Mouse (Mus musculus): ENCODE results near the gene Gng12. TPM values are rescaled to one million over a fixed set of nuclear protein-coding genes. Genes with fewer than 3 reads are reported as not detected.

Gng12 gene
- total RNA-seq, 1 experiment = 14.3 TPM

GRCm38 (mm10) chr6:67021308-67021707 is 125.1 kb downstream of the Gng12 start:
- no peaks in the 10 kb centered on the region for H3K9me3 ChIP-seq (ENCODE audit: control insufficient read depth, insufficient read depth, low read depth, low read length)
- no peak overlapping the region for H3K9ac ChIP-seq (ENCODE audit: insufficient read depth, low read depth, low read length, poor library complexity, severe bottlenecking)
- no peaks in the 10 kb centered on the region for H3K36me3 ChIP-seq (ENCODE audit: control insufficient read depth, insufficient read depth, low read length, poor library complexity, severe bottlenecking)
- H3K4me3 ChIP-seq (ENCODE audit: insufficient read depth in 1 of 2, low read depth in 1 of 2, low read length in 2 of 2, poor library complexity in 1 of 2, severe bottlenecking in 1 of 2) = no peak overlapping the region
- in situ Hi-C loops (cut with MboI; ENCODE audit: low sequenced_read_pairs in 2 of 2, unreplicated experiment in 2 of 2) = no loop called here
- no peak for TF ChIP-seq CHD2 (IDR thresholded peaks at IDR 0.05; ENCODE audit: low read depth, low read length)
- TF ChIP-seq ZC3H11A (IDR thresholded peaks at IDR 0.05; ENCODE audit: borderline replicate concordance, low read depth, low read length) = no peak
- no peak for TF ChIP-seq HCFC1 (IDR thresholded peaks at IDR 0.05; ENCODE audit: borderline replicate concordance, insufficient read depth, low read length)
- no peak for TF ChIP-seq MAFK (IDR thresholded peaks at IDR 0.05; ENCODE audit: insufficient read depth, low read depth, low read length)
- no peak for TF ChIP-seq ZNF384 (IDR thresholded peaks at IDR 0.05; ENCODE audit: low read depth, low read length)
- no peak for DNase-seq (ENCODE audit: low read depth, low spot score)
- H3K4me1 ChIP-seq (ENCODE audit: control insufficient read depth in 2 of 2, insufficient read depth in 2 of 2, low read length in 2 of 2, poor library complexity in 1 of 2) = peaks cover 0 to 1% of the 10 kb centered on the region in 2 experiments; a peak in 1 of 4 replicates
- no peak overlapping the region for H3K27ac ChIP-seq (ENCODE audit: insufficient read depth, low read depth, low read length, poor library complexity, severe bottlenecking)

- Histone ChIP-seq H3K36me3 (ENCODE audit: control insufficient read depth, insufficient read depth, low read length, poor library complexity, severe bottlenecking) (no peaks in the 10 kb centered on the region), H3K9me3 (ENCODE audit: control insufficient read depth, insufficient read depth, low read depth, low read length) (no peaks in the 10 kb centered on the region), H3K4me3 (ENCODE audit: insufficient read depth in 1 of 2, low read depth in 1 of 2, low read length in 2 of 2, poor library complexity in 1 of 2, severe bottlenecking in 1 of 2) (no peak overlapping the region), H3K4me1 (ENCODE audit: control insufficient read depth in 2 of 2, insufficient read depth in 2 of 2, low read length in 2 of 2, poor library complexity in 1 of 2) (peaks cover 0 to 9% of the 10 kb centered on the region in 2 experiments; a peak in 2 of 4 replicates), H3K9ac (ENCODE audit: insufficient read depth, low read depth, low read length, poor library complexity, severe bottlenecking) (no peak overlapping the region), H3K27ac (ENCODE audit: insufficient read depth, low read depth, low read length, poor library complexity, severe bottlenecking) (no peak overlapping the region)
- DNase-seq (ENCODE audit: low read depth, low spot score) = no peak
- in situ Hi-C loops (cut with MboI; ENCODE audit: low sequenced_read_pairs in 2 of 2, unreplicated experiment in 2 of 2) = no loop called here
- no peak for TF ChIP-seq CHD2 (IDR thresholded peaks at IDR 0.05; ENCODE audit: low read depth, low read length)
- no peak for TF ChIP-seq MAFK (IDR thresholded peaks at IDR 0.05; ENCODE audit: insufficient read depth, low read depth, low read length)
- no peak for TF ChIP-seq ZNF384 (IDR thresholded peaks at IDR 0.05; ENCODE audit: low read depth, low read length)
- TF ChIP-seq ZC3H11A (IDR thresholded peaks at IDR 0.05; ENCODE audit: borderline replicate concordance, low read depth, low read length) = no peak
- no peak for TF ChIP-seq HCFC1 (IDR thresholded peaks at IDR 0.05; ENCODE audit: borderline replicate concordance, insufficient read depth, low read length)
Observed at GRCm38 (mm10) chr6:67023729-67024128, 127.5 kb downstream of the Gng12 start.

- H3K27ac ChIP-seq (ENCODE audit: insufficient read depth, low read depth, low read length, poor library complexity, severe bottlenecking) = no peak overlapping the region
- DNase-seq (ENCODE audit: low read depth, low spot score) = no peak
- TF ChIP-seq MAFK (IDR thresholded peaks at IDR 0.05; ENCODE audit: insufficient read depth, low read depth, low read length) (no peak), ZC3H11A (IDR thresholded peaks at IDR 0.05; ENCODE audit: borderline replicate concordance, low read depth, low read length) (no peak), HCFC1 (IDR thresholded peaks at IDR 0.05; ENCODE audit: borderline replicate concordance, insufficient read depth, low read length) (no peak), CHD2 (IDR thresholded peaks at IDR 0.05; ENCODE audit: low read depth, low read length) (no peak), ZNF384 (IDR thresholded peaks at IDR 0.05; ENCODE audit: low read depth, low read length) (no peak)
Observed at GRCm38 (mm10) chr6:67026661-67027060, 130.5 kb downstream of the Gng12 start.

GRCm38 (mm10) chr6:67027438-67028142 is 131.4 kb downstream of the Gng12 start:
- Histone ChIP-seq H3K9me3 (ENCODE audit: control insufficient read depth, insufficient read depth, low read depth, low read length) (no peaks in the 10 kb centered on the region), H3K9ac (ENCODE audit: insufficient read depth, low read depth, low read length, poor library complexity, severe bottlenecking) (no peak overlapping the region), H3K27ac (ENCODE audit: insufficient read depth, low read depth, low read length, poor library complexity, severe bottlenecking) (no peak overlapping the region), H3K4me3 (ENCODE audit: insufficient read depth in 1 of 2, low read depth in 1 of 2, low read length in 2 of 2, poor library complexity in 1 of 2, severe bottlenecking in 1 of 2) (no peak overlapping the region), H3K36me3 (ENCODE audit: control insufficient read depth, insufficient read depth, low read length, poor library complexity, severe bottlenecking) (no peaks in the 10 kb centered on the region), H3K4me1 (ENCODE audit: control insufficient read depth in 2 of 2, insufficient read depth in 2 of 2, low read length in 2 of 2, poor library complexity in 1 of 2) (peaks cover 0 to 22% of the 10 kb centered on the region in 2 experiments; a peak in 3 of 4 replicates)
- no peak for TF ChIP-seq ZC3H11A (IDR thresholded peaks at IDR 0.05; ENCODE audit: borderline replicate concordance, low read depth, low read length)
- TF ChIP-seq HCFC1 (IDR thresholded peaks at IDR 0.05; ENCODE audit: borderline replicate concordance, insufficient read depth, low read length) = no peak
- no peak for TF ChIP-seq ZNF384 (IDR thresholded peaks at IDR 0.05; ENCODE audit: low read depth, low read length)
- TF ChIP-seq CHD2 (IDR thresholded peaks at IDR 0.05; ENCODE audit: low read depth, low read length) = no peak
- TF ChIP-seq MAFK (IDR thresholded peaks at IDR 0.05; ENCODE audit: insufficient read depth, low read depth, low read length) = no peak
- in situ Hi-C loops (cut with MboI; ENCODE audit: low sequenced_read_pairs in 2 of 2, unreplicated experiment in 2 of 2) = no loop called here
- no peak for DNase-seq (ENCODE audit: low read depth, low spot score)

More at GRCm38 (mm10) chr6:67026661-67027060, 130.5 kb downstream of the Gng12 start:
- Histone ChIP-seq H3K36me3 (ENCODE audit: control insufficient read depth, insufficient read depth, low read length, poor library complexity, severe bottlenecking) (no peaks in the 10 kb centered on the region), H3K4me3 (ENCODE audit: insufficient read depth in 1 of 2, low read depth in 1 of 2, low read length in 2 of 2, poor library complexity in 1 of 2, severe bottlenecking in 1 of 2) (no peak overlapping the region), H3K4me1 (ENCODE audit: control insufficient read depth in 2 of 2, insufficient read depth in 2 of 2, low read length in 2 of 2, poor library complexity in 1 of 2) (peaks cover 0 to 22% of the 10 kb centered on the region in 2 experiments; a peak in 3 of 4 replicates), H3K9me3 (ENCODE audit: control insufficient read depth, insufficient read depth, low read depth, low read length) (no peaks in the 10 kb centered on the region), H3K9ac (ENCODE audit: insufficient read depth, low read depth, low read length, poor library complexity, severe bottlenecking) (no peak overlapping the region)
- in situ Hi-C loops (cut with MboI; ENCODE audit: low sequenced_read_pairs in 2 of 2, unreplicated experiment in 2 of 2) = no loop called here

Measured in ES-E14 (cell line).